Mouse (Mus musculus): ENCODE data around the gene Arhgap29. TPM values are rescaled to one million over a fixed set of nuclear protein-coding genes. Genes with fewer than 3 reads are reported as not detected.

Arhgap29 gene
- total and polyA plus RNA-seq, 3 experiments, result 1.2 to 25.1 (median 5.1) TPM

DNA sequence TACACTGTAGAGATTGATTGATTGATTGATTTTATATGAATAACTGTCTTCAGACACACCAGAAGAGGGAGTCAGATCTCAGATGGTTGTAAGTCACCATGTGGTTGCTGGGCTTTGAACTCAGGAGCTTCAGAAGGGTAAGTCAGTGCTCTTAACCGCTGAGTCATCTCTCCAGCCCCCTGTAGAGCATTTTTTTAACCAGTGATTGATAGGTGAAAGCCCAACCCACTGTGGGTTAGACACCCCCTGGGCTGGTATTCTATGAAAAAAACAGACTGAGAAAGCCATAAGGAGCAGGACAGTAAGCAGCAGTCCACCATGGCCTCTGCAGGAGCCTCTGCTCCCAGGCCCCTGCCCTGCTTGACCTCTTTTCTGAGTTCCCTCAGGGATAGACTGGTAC, 12.7 kb upstream of the Arhgap29 start:
- ATAC-seq (ENCODE audit: extremely low read depth, insufficient number of reproducible peaks, low FRiP score, poor library complexity, severe bottlenecking) (no peak), DNase-seq (ENCODE audit: low spot score) (no peak)
- H3K36me3 ChIP-seq (replicated peaks), result no peaks in the 10 kb centered on the region
- TF ChIP-seq POLR2AphosphoS5 (IDR thresholded peaks at IDR 0.05; ENCODE audit: insufficient replicate concordance, low read depth, low read length), result no peak
- TF ChIP-seq TAL1 (conservative IDR thresholded peaks at IDR 0.05; ENCODE audit: low read depth, low read length), result no peak
- no peak for TF ChIP-seq GATA1 (IDR thresholded peaks at IDR 0.05; ENCODE audit: borderline replicate concordance, low read length)
- TF ChIP-seq GATA2 (IDR thresholded peaks at IDR 0.05; ENCODE audit: borderline replicate concordance, low read depth, low read length), result no peak
- no peak for TF ChIP-seq CTCF (IDR thresholded peaks at IDR 0.05; ENCODE audit: low read depth, low read length)
- no peak overlapping the region for H3K4me3 ChIP-seq (ENCODE audit: low read depth, low read length)
- H3K4me1 ChIP-seq (ENCODE audit: insufficient read depth, low read depth, low read length), result no peaks in the 10 kb centered on the region
- no peaks in the 10 kb centered on the region for H3K9me3 ChIP-seq (replicated peaks)
- H3K27me3 ChIP-seq (ENCODE audit: insufficient read depth, low read length), result no peaks in the 10 kb centered on the region; the same call in 1 of the 2 replicates

DNA sequence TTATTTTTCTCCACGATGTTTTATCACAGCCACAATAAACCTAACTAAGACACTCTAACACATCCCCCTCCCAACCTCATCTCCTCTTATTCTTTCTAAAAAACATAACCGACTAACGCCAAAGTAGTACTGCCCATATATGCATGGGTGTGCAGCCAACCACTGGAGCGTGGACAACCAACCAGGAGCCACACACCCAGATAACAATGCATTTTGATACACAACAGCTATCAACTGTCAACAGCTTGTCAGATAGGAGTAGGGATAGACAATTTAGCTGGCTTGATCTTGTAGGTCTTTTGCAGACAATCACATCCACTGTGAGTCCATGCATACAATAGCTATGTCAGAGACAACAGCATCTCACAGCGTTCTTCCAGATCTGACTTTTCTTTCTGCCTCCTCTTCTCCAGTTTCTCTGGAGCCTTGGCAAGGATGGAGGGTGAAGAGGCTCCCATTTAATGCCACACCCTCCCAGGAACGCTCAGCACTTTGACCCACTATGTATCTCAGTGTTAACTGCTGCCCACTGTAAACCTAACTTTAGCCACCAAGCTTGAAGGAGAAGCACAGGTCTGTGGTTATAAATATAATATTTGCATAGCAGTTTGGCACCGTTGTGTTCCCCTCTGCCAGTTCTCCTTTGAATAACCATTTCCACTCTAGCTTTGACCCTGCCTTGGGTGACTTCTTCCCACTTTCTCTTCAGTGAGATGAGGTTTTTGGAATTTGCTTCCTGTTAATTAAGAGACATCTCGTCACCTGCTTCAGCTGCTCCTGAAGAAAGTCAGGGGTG, 12.0 kb upstream of the Arhgap29 start:
- no peaks in the 10 kb centered on the region for H3K9me3 ChIP-seq (replicated peaks)
- DNase-seq (ENCODE audit: low spot score) (no peak), ATAC-seq (ENCODE audit: extremely low read depth, insufficient number of reproducible peaks, low FRiP score, poor library complexity, severe bottlenecking) (no peak)
- no peaks in the 10 kb centered on the region for H3K4me1 ChIP-seq (ENCODE audit: insufficient read depth, low read depth, low read length)
- H3K36me3 ChIP-seq (replicated peaks), result no peaks in the 10 kb centered on the region
- TF ChIP-seq POLR2AphosphoS5 (IDR thresholded peaks at IDR 0.05; ENCODE audit: insufficient replicate concordance, low read depth, low read length) (no peak), CTCF (IDR thresholded peaks at IDR 0.05; ENCODE audit: low read depth, low read length) (no peak), TAL1 (conservative IDR thresholded peaks at IDR 0.05; ENCODE audit: low read depth, low read length) (no peak), GATA1 (IDR thresholded peaks at IDR 0.05; ENCODE audit: borderline replicate concordance, low read length) (no peak), GATA2 (IDR thresholded peaks at IDR 0.05; ENCODE audit: borderline replicate concordance, low read depth, low read length) (no peak)
- H3K4me3 ChIP-seq (ENCODE audit: low read depth, low read length), result no peak overlapping the region
- H3K27me3 ChIP-seq (ENCODE audit: insufficient read depth, low read length), result no peaks in the 10 kb centered on the region; the same call in 1 of the 2 replicates

DNA sequence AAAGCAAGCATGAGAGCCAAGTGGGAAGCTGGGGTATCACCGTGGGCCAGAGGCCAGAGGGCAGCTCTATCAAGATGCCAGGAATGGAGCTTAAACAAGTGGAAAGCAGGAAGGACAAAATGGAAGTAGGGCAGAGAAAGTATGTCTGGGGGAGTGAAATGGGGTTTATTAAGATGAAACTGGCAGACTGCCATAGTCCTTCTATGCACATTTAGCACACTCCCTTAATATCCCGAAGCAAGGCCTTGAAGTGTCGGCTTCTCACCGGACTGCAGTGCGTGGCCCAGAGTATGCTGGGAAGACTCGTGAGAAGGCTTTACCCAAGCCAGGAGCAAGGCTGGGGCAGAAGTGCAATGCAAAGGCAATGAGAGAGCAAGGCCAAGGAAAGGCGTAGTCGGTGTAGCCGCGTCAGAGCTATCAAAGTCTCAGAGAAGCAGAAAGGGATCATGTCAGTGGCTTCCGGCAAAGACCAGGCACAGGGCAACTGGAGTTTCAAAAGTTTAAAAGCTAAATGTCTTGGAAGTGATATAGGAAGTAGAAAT, 11.1 kb upstream of the Arhgap29 start:
- no peak overlapping the region for H3K4me3 ChIP-seq (ENCODE audit: low read depth, low read length)
- H3K4me1 ChIP-seq (ENCODE audit: insufficient read depth, low read depth, low read length), result no peaks in the 10 kb centered on the region
- no peak for TF ChIP-seq POLR2AphosphoS5 (IDR thresholded peaks at IDR 0.05; ENCODE audit: insufficient replicate concordance, low read depth, low read length)
- TF ChIP-seq TAL1 (conservative IDR thresholded peaks at IDR 0.05; ENCODE audit: low read depth, low read length), result no peak
- no peak for TF ChIP-seq GATA1 (IDR thresholded peaks at IDR 0.05; ENCODE audit: borderline replicate concordance, low read length)
- TF ChIP-seq CTCF (IDR thresholded peaks at IDR 0.05; ENCODE audit: low read depth, low read length), result no peak
- TF ChIP-seq GATA2 (IDR thresholded peaks at IDR 0.05; ENCODE audit: borderline replicate concordance, low read depth, low read length), result no peak
- ATAC-seq (ENCODE audit: extremely low read depth, insufficient number of reproducible peaks, low FRiP score, poor library complexity, severe bottlenecking) (no peak), DNase-seq (ENCODE audit: low spot score) (no peak)
- H3K9me3 ChIP-seq (replicated peaks), result no peaks in the 10 kb centered on the region
- H3K36me3 ChIP-seq (replicated peaks), result no peaks in the 10 kb centered on the region
- peaks cover 4% of the 10 kb centered on the region; the same call in 1 of the 2 replicates for H3K27me3 ChIP-seq (ENCODE audit: insufficient read depth, low read length)

DNA sequence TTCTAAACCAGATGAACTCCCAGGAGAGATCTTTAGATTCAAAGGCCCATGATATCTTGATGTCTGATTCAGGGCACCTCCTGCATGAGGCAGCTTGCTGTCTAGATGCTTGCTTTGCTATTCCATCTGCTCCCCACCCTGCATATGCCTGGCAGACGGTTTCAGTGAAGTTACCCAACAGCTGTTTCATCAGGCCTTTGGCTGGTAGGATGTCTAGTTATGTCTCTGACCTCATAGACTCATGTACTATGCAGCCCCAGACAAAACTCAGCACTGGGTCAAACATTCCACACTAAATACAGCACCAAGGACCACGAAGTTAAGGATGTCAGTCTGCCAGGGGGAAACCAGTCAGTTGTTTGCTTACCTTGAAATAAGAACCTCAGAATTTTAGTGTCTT, 6.4 kb upstream of the Arhgap29 start:
- TF ChIP-seq POLR2AphosphoS5 (IDR thresholded peaks at IDR 0.05; ENCODE audit: insufficient replicate concordance, low read depth, low read length) (no peak), GATA2 (IDR thresholded peaks at IDR 0.05; ENCODE audit: borderline replicate concordance, low read depth, low read length) (no peak), GATA1 (IDR thresholded peaks at IDR 0.05; ENCODE audit: borderline replicate concordance, low read length) (no peak), TAL1 (conservative IDR thresholded peaks at IDR 0.05; ENCODE audit: low read depth, low read length) (no peak), CTCF (IDR thresholded peaks at IDR 0.05; ENCODE audit: low read depth, low read length) (no peak)
- ATAC-seq (ENCODE audit: extremely low read depth, insufficient number of reproducible peaks, low FRiP score, poor library complexity, severe bottlenecking), result no peak
- H3K4me3 ChIP-seq (ENCODE audit: low read depth, low read length), result no peak overlapping the region
- no peak for DNase-seq (ENCODE audit: low spot score)
- no peaks in the 10 kb centered on the region for H3K36me3 ChIP-seq (replicated peaks)
- no peaks in the 10 kb centered on the region for H3K9me3 ChIP-seq (replicated peaks)
- peaks cover 4% of the 10 kb centered on the region; the same call in 1 of the 2 replicates for H3K27me3 ChIP-seq (ENCODE audit: insufficient read depth, low read length)
- no peaks in the 10 kb centered on the region for H3K4me1 ChIP-seq (ENCODE audit: insufficient read depth, low read depth, low read length)

DNA sequence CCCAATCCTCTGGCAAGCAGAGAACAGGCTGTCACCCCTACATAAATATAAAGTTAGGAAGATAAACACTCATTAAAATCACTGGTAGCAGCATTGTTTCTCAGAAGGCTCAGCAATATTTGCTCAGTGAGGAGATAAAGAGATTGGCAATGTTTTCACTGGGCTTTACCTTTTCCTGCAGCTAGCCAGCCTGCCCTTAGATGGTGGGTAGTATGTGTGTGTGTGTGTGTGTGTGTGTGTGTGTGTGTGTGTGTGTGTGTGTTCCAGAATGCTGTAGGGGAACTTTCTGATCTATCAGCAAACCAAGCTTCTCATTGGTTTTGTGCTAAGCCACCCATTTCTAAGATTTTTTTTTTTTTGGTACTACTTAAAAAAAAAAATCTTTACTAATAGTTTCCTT, 5.6 kb upstream of the Arhgap29 start:
- no peak for ATAC-seq (ENCODE audit: extremely low read depth, insufficient number of reproducible peaks, low FRiP score, poor library complexity, severe bottlenecking)
- Histone ChIP-seq H3K36me3 (replicated peaks) (no peaks in the 10 kb centered on the region), H3K27me3 (ENCODE audit: insufficient read depth, low read length) (peaks cover 4% of the 10 kb centered on the region; the same call in 1 of the 2 replicates), H3K9me3 (replicated peaks) (no peaks in the 10 kb centered on the region), H3K4me1 (ENCODE audit: insufficient read depth, low read depth, low read length) (no peaks in the 10 kb centered on the region), H3K4me3 (ENCODE audit: low read depth, low read length) (no peak overlapping the region)
- no peak for DNase-seq (ENCODE audit: low spot score)
- TF ChIP-seq CTCF (IDR thresholded peaks at IDR 0.05; ENCODE audit: low read depth, low read length), result no peak
- no peak for TF ChIP-seq GATA1 (IDR thresholded peaks at IDR 0.05; ENCODE audit: borderline replicate concordance, low read length)
- no peak for TF ChIP-seq GATA2 (IDR thresholded peaks at IDR 0.05; ENCODE audit: borderline replicate concordance, low read depth, low read length)
- no peak for TF ChIP-seq TAL1 (conservative IDR thresholded peaks at IDR 0.05; ENCODE audit: low read depth, low read length)
- TF ChIP-seq POLR2AphosphoS5 (IDR thresholded peaks at IDR 0.05; ENCODE audit: insufficient replicate concordance, low read depth, low read length), result no peak

DNA sequence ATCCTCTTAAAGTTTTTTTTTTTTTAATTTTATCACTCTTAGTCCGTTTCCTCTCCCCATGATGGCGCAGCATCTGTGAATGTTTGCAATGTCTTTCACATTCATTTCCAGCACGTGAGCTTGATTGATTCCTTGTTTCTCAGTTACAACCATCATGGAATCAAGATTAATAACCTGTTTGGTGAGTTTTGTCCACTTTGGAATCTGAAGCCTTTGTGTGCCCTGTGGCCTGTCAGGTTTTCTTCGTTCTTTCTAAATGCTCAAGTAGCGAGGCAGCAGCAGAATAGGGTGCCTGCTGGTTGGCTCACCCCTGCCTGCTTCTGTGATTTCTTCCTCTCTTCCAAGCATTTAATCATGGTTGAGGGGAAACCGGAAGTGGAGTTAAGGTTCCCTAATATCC, 2.2 kb upstream of the Arhgap29 start:
- Histone ChIP-seq H3K4me3 (ENCODE audit: low read depth, low read length) (no peak overlapping the region), H3K36me3 (replicated peaks) (no peaks in the 10 kb centered on the region)
- no peak for DNase-seq (ENCODE audit: low spot score)

More for the DNA sequence above, 2.2 kb upstream of the Arhgap29 start:
- TF ChIP-seq POLR2AphosphoS5 (IDR thresholded peaks at IDR 0.05; ENCODE audit: insufficient replicate concordance, low read depth, low read length) (no peak), CTCF (IDR thresholded peaks at IDR 0.05; ENCODE audit: low read depth, low read length) (no peak), TAL1 (conservative IDR thresholded peaks at IDR 0.05; ENCODE audit: low read depth, low read length) (no peak)
- Histone ChIP-seq H3K4me1 (ENCODE audit: insufficient read depth, low read depth, low read length) (no peaks in the 10 kb centered on the region), H3K9me3 (replicated peaks) (peaks cover 9% of the 10 kb centered on the region), H3K27me3 (ENCODE audit: insufficient read depth, low read length) (peaks cover 8% of the 10 kb centered on the region; the same call in 1 of the 2 replicates)
- no peak for ATAC-seq (ENCODE audit: extremely low read depth, insufficient number of reproducible peaks, low FRiP score, poor library complexity, severe bottlenecking)

Measured in G1E (cell line).